Mouse (Mus musculus): ENCODE data around the gene Tcf23.

DNA sequence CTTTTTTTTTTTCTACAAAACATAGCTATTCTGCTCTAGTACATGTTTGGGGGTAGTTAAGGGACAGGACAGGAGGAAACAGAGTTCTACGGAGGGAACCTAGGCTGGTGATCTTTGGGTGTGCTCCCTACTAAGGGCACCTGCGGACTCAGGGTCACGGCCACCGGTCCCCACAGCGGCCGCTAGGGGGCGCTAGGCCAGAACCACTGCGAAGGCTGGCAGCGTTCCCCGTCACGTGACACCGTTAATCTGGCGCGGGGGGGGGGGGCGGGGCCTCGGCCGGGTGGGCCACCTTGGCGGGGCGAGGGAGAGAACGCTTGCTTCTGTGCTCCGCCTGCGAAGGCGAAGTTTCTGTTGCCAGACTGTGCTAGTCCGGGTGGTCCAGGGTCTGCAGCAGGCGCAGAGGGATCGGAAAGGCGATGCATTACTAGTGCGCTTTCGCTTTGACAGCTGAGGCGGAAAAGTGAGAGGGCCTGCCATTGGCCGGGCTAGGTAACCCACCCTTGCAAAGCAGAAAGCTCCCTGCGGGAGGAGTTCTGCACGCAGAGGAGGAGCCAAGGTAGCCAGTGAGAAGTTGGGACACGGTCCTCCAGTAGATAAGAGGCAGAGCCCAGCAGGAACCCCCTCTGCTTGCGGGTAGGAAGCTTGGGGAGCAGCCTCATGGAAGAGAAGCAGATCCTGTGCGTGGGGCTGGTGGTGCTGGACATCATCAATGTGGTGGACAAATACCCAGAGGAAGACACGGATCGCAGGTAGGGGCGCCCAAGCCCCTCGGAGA lies 47.0 kb upstream of the Tcf23 start, which contains the start of gene Khk:
- TF ChIP-seq CTCF (IDR thresholded peaks at IDR 0.05; ENCODE audit: low read depth, low read length) (peak; percentile 68), TAL1 (conservative IDR thresholded peaks at IDR 0.05; ENCODE audit: low read depth, low read length) (no peak)

Data from G1E (cell line).